Mouse (Mus musculus) layer of hippocampus, adult 8-10 months (tissue): Measurements from ENCODE around the gene Pde4c. TPM values are rescaled to one million over a fixed set of nuclear protein-coding genes. Genes with fewer than 3 reads are reported as not detected.

ENCODE experiments used
- DNase-seq, 2 experiments: peaks; one replicate each; pipeline ENCODE4 v3.0.0; 2022; ENCODE audit warnings: low spot score in 2 of 2
- total RNA-seq, 4 experiments: library from RNA; stranded (reverse); gene quantifications; 2 replicates each; pipeline ENCODE4 v1.2.4; 2022

The Pde4c gene
- total RNA-seq, 4 experiments from 2014 or later: 1.1 to 2.9 (median 1.5) TPM

- peak in 1 of 2 experiments; percentile 86 for DNase-seq
Observed at GRCm38 (mm10) chr8:70720739-70721138, 2.8 kb upstream of the Pde4c start.

GRCm38 (mm10) chr8:70721601-70722000, 1.9 kb upstream of the Pde4c start:
- DNase-seq: no peak

- no peak for DNase-seq
Observed at GRCm38 (mm10) chr8:70724216-70724615, 696 bp downstream of the Pde4c start.

GRCm38 (mm10) chr8:70725792-70726447, 2.4 kb downstream of the Pde4c start:
- no peak for DNase-seq

GRCm38 (mm10) chr8:70726721-70727120, 3.2 kb downstream of the Pde4c start:
- DNase-seq: no peak

GRCm38 (mm10) chr8:70729808-70730475, 6.4 kb downstream of the Pde4c start:
- no peak for DNase-seq

- no peak for DNase-seq
Observed at GRCm38 (mm10) chr8:70730956-70731355, 7.4 kb downstream of the Pde4c start.

- no peak for DNase-seq
Observed at GRCm38 (mm10) chr8:70737705-70738104, 14.2 kb downstream of the Pde4c start.

GRCm38 (mm10) chr8:70738211-70738610, 14.7 kb downstream of the Pde4c start:
- DNase-seq: no peak

- DNase-seq: no peak
Observed at GRCm38 (mm10) chr8:70741661-70742060, 18.1 kb downstream of the Pde4c start.

- no peak for DNase-seq
Observed at GRCm38 (mm10) chr8:70742176-70742575, 18.7 kb downstream of the Pde4c start.

GRCm38 (mm10) chr8:70742981-70743655, 19.6 kb downstream of the Pde4c start:
- DNase-seq: no peak

- DNase-seq: peak in 1 of 2 experiments; percentile 50
Observed at GRCm38 (mm10) chr8:70743656-70744590, 20.4 kb downstream of the Pde4c start.

- DNase-seq: no peak
Observed at GRCm38 (mm10) chr8:70744806-70745205, 21.3 kb downstream of the Pde4c start.

GRCm38 (mm10) chr8:70745691-70746220, 22.2 kb downstream of the Pde4c start:
- no peak for DNase-seq

- DNase-seq: no peak
Observed at GRCm38 (mm10) chr8:70746676-70747075, 23.2 kb downstream of the Pde4c start.

GRCm38 (mm10) chr8:70747211-70747890, 23.8 kb downstream of the Pde4c start:
- DNase-seq: no peak

- no peak for DNase-seq
Observed at GRCm38 (mm10) chr8:70748246-70749096, 25.0 kb downstream of the Pde4c start.

GRCm38 (mm10) chr8:70749097-70749674, 25.7 kb downstream of the Pde4c start:
- peak in 1 of 2 experiments; percentile 12 for DNase-seq
